Mouse (Mus musculus) 416B (cell line): ENCODE measurements around the gene Mfge8.

Experiments
- DNase-seq: peaks from one replicate; pipeline ENCODE4 v3.0.0; 2011; ENCODE audit warnings: low read depth

The Mfge8 gene

GRCm38 (mm10) chr7:79129883-79130282 lies 19.0 kb downstream of the Mfge8 start:
- DNase-seq, result no peak

GRCm38 (mm10) chr7:79123465-79123864 lies 25.4 kb downstream of the Mfge8 start:
- DNase-seq, result no peak

GRCm38 (mm10) chr7:79113848-79114247 lies 35.0 kb downstream of the Mfge8 start:
- no peak for DNase-seq

GRCm38 (mm10) chr7:79096492-79096891 lies 52.4 kb downstream of the Mfge8 start:
- DNase-seq, result no peak

- DNase-seq, result peak; percentile 5
Measured at GRCm38 (mm10) chr7:79089111-79089510, 59.7 kb downstream of the Mfge8 start.
